Mouse (Mus musculus) lung, postnatal 14 days (tissue): ENCODE data around the gene Slc9a3r2.

Source experiments
- DNase-seq: peaks from one replicate; pipeline ENCODE4 v3.0.0; 2021

The Slc9a3r2 gene

DNA sequence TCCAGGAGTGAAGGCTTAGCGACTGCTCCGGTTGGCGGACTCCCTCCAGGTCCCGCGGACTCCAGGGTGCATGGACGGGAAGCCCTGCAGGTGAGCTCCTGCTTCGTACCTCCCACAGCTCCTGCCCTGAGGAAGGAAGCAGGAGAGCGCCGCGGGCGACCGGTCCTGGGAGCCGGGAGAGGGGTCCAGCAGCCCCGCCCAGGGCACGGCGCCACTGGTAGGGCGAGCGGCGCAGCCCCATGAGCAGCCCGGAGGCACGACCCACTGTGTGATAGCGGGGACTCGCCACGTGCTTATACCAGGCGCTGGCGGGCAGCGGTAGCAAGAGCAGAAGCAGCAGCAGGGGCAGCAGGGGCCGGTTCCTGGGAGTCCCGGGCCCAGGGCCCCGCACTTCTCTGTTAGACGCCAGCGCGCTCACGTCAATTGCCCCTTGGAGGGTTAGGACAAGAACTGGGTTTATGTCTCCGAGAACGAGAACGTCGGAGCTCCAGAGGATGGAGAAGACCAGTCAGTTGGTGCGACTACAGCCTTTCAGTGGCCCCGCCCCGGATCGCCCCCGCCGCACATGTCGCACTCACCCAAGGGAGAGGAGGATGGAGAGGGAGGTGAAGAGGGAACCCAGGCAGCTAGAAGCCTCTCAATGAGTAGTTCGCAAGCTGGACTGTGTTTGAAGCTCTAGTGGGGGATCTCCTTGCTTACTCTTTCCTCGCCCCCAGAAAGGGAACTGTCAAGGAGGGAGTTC is 8.1 kb upstream of the Slc9a3r2 start, which contains the start of gene Npw:
Gene Npw (minus strand): TSS at position 441 of the 742 bp plus-strand sequence.
- DNase-seq: no peak

DNA sequence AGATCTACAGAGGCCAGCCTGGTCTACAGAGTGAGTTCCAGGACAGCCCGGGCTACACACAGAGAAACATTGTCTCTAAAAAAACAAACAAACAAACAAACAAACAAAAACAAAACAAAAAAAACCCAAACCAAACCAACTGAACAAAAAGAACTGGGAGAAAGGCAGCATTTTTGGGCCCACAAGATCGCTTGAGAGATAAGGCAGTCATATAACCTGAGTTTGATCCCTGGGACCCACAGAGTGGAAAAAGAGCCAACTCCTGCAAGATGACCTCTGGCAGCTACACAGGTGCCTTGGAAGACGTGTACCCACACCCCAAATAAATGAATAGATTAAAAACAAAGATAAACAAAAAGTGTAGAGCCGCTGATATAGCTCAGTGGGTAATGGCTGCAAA is 4.8 kb upstream of the Slc9a3r2 start:
- no peak for DNase-seq

- peak; percentile 90 for DNase-seq
Observed at GRCm38 (mm10) chr17:24653967-24654710, 4.0 kb upstream of the Slc9a3r2 start.

DNA sequence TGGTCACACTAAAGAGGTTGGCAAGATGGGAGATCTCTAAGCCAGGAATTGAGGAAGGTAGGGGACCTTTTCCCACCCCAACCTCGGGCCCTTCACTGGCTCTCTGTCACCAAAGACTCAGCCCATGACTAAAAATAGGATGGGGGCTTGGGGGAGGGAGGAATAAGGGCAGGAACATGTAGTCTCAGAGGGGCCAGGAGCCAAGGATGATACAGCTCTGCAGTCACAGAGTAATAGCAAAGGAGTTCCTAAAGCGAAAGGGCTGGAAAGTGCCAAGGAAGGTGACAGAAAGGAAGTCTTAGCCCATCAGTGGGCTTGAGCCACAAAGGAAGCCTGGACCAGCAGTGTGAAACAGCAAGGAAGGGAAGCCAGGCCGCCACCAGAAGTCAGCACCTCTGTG is 1.7 kb upstream of the Slc9a3r2 start:
- DNase-seq: no peak

GRCm38 (mm10) chr17:24650766-24651165 is 639 bp upstream of the Slc9a3r2 start:
- DNase-seq: no peak

DNA sequence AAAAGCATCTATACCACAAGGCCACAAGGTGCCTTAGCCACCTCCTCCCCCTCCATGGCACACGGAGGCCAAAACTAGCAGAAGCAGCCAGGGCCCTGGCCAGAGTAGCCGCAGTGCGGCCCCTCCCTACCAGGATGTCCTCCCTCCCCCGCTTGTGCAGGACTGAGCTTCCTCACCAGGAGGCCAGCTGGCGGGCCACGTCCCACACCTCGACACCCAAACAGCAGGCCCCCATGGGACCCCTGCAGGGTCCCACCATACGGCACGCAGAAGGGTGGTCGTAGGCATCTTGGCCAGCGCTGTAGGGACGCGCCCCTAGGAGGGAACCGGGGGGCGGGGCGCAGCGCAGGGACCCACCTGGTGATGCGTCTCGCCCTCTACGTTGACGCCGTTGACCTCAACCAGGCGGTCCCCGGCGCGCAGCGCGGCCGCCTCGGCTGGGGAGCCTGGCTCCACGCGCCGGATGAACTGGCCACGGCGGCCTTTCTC is 502 bp downstream of the Slc9a3r2 start:
- DNase-seq: peak; percentile 64

- DNase-seq: no peak
Observed at GRCm38 (mm10) chr17:24648731-24649377, 1.3 kb downstream of the Slc9a3r2 start.

- peak; percentile 46 for DNase-seq
Observed at GRCm38 (mm10) chr17:24647493-24647892, 2.6 kb downstream of the Slc9a3r2 start.

DNA sequence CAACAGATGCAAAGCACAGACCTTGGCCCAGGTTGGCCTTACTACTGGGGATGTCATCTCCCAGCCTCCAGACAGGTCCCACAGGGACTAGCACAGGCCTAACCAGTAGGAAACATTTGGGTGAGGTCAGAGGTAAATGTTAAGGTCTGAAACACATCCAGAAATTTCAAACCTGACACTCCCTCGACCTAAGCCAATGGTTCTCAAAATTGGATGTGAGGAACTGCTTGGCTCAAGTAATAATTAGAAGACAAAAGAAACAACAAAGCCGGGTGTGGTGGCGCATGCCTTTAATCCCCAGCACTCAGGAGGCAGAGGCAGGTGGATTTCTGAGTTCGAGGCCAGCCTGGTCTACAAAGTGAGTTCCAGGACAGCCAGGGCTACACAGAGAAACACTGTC is 3.7 kb downstream of the Slc9a3r2 start:
- no peak for DNase-seq

GRCm38 (mm10) chr17:24645916-24646315 is 4.2 kb downstream of the Slc9a3r2 start:
- DNase-seq: peak; percentile 41

GRCm38 (mm10) chr17:24644875-24645721 is 5.0 kb downstream of the Slc9a3r2 start:
- DNase-seq: peak; percentile 65

DNA sequence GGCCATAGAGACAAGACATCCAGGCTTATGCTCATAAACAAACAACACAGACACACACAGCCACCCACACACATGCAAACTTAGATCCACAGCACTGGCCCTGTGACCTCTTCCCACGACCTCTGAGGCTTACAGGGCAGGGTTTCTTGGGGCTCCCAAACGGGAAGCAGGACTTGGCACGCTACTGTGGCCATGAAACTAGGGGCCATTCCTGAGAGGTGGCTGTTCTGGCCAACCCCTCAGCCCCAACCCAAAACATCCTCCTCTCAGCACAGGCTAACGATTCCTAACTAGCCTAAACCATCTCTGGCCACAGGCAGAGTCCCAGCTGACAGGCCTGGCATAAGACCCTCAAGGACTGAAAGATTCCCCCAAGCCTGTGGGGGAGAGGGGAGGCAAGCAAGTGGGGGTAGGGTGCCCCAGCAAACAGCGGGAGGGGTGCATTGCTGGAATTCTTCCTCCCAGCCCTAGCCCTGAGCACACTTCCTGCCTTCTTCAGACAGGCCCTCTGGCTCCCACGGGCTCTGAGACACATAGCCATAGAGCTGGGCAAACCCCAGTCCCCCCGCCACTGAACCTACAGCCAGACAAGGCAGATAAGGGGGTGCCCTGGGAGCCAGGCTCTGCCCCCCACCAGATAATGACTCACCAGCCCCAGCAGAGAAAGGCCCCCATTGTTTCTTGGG is 6.0 kb downstream of the Slc9a3r2 start:
- DNase-seq: peak; percentile 65

DNA sequence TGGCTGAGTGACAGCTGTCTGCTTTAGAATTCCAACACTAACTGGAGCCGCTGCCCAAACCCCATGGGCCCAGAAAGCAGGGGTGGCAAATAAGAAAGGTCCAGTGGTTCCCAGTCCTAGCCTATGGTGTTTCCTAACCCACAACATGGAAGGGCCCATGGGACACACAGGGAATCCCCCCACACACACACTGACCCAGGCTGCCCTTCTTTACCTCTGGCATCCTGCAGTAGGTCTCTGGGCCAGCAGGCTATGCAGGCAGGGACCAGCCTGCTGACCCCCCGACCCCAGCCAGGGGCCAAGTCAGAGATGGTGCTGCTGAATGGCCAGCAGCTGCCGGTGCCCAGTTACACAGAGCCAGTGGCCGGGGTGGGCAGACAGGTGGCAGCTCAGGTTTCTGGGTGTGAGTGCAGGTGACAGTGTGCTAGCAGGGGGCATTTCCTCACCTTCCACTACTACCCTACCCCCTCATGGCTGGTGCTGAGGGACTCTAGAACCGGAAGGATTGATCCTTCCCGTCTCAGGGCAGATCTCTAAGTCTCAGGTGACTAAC is 7.3 kb downstream of the Slc9a3r2 start:
- no peak for DNase-seq

DNA sequence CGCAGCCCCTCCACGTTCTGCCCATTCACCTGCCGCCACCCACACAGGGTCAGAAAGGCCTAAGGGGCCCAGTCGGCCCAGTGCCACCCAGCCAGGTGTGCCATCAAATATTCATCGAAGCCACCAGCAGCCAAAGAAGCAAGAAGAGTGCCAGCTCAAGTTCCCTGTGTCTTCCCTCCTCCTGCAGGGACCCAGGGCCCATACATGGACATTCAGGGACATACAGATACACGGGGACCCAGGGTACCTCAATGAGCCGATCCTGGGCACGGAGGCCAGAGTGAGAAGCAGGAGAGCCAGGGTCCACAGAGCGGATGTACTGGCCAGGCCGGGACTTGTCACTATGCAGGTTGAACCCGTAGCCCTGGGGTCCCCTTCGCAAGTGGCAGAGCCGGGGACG is 8.2 kb downstream of the Slc9a3r2 start:
- no peak for DNase-seq

GRCm38 (mm10) chr17:24640581-24640980 is 9.5 kb downstream of the Slc9a3r2 start:
- DNase-seq: no peak

- no peak for DNase-seq
Observed at GRCm38 (mm10) chr17:24640119-24640518, 10.0 kb downstream of the Slc9a3r2 start.

GRCm38 (mm10) chr17:24639571-24639988 is 10.5 kb downstream of the Slc9a3r2 start:
- no peak for DNase-seq

DNA sequence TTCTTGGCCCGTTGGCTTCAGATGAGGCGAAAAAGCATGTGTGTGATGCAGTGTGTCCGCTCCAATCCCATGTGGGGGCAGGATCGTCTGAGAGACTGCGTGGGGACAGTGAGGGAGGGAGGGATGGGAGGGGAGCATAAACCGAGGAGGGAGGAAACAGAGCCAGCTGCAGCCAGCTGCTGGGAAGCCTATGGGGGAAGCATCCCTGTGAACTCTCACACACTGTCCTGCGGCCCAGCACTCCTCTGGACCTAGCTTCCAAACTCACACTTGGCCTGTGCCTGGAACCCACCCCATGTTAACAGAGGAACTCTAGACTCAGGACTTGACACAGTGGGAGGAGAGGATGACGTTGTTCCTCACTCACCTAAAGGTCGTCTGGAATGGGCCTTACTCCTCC is 11.3 kb downstream of the Slc9a3r2 start:
- DNase-seq: peak; percentile 75

DNA sequence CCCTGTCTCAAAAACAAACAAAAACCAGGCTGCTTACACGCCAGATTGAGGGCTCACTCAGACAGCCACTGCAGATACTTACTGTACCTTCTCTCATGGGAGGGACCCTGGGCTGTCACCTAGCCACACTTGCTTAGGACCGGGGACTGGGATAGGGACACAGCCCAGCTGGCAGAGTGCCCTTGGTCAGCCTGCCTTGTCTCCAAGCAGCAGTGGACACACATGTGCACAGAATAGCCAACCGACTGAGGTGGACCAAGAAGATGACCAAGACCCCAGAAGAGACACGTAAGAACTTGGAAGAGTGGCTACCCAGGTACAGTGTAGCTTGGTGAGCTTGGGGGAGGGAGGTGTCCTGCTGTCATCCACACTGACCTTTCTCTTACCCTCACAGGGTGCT is 11.9 kb downstream of the Slc9a3r2 start:
- DNase-seq: peak; percentile 54

- peak; percentile 58 for DNase-seq
Observed at GRCm38 (mm10) chr17:24636781-24637481, 13.2 kb downstream of the Slc9a3r2 start.

GRCm38 (mm10) chr17:24635694-24636093 is 14.4 kb downstream of the Slc9a3r2 start:
- no peak for DNase-seq
